Mouse (Mus musculus) ES-E14 (cell line): ENCODE measurements around the gene Gm27027. TPM values are rescaled to one million over a fixed set of nuclear protein-coding genes. Genes with fewer than 3 reads are reported as not detected.

ENCODE experiments used
- DNase-seq: peaks from one replicate; pipeline ENCODE4 v3.0.0-alpha.2; 2013; ENCODE audit warnings: low read depth, low spot score
- H3K27ac ChIP-seq: 2 replicates; pipeline ENCODE4 v1.5.1; 2012; ENCODE audit warnings: low read depth, mild to moderate bottlenecking, low read length, moderate library complexity, mixed read lengths; ENCODE audit not compliant: poor library complexity, insufficient read depth, severe bottlenecking
- H3K36me3 ChIP-seq: 2 replicates; pipeline ENCODE4 v1.6.1; 2012; ENCODE audit warnings: mild to moderate bottlenecking, low read length, moderate library complexity, mixed read lengths; ENCODE audit not compliant: control insufficient read depth, poor library complexity, insufficient read depth, severe bottlenecking
- H3K4me1 ChIP-seq, 2 experiments: fragments of 150-350 bp in 1 of 2; sonication (generic) in 1 of 2; 2 replicates each; pipeline ENCODE4 v1.6.1; 2012; ENCODE audit warnings: low read length in 2 of 2, mild to moderate bottlenecking in 1 of 2, mixed read lengths in 1 of 2; ENCODE audit not compliant: control insufficient read depth in 2 of 2, insufficient read depth in 2 of 2, poor library complexity in 1 of 2
- H3K4me3 ChIP-seq, 2 experiments: fragments of 150-350 bp in 1 of 2; sonication (generic) in 1 of 2; 2 replicates each; pipeline ENCODE4 v1.5.1; 2012; ENCODE audit warnings: low read length in 2 of 2, low read depth in 1 of 2, mild to moderate bottlenecking in 1 of 2, mixed read lengths in 1 of 2; ENCODE audit not compliant: insufficient read depth in 1 of 2, poor library complexity in 1 of 2, severe bottlenecking in 1 of 2
- H3K9ac ChIP-seq: 2 replicates; pipeline ENCODE4 v1.6.1; 2012; ENCODE audit warnings: low read depth, mild to moderate bottlenecking, low read length, mixed read lengths; ENCODE audit not compliant: poor library complexity, insufficient read depth, severe bottlenecking
- H3K9me3 ChIP-seq: fragments of 150-350 bp; sonication (generic); 2 replicates; pipeline ENCODE4 v1.6.1; 2012; ENCODE audit warnings: low read depth, mild to moderate bottlenecking, low read length; ENCODE audit not compliant: control insufficient read depth, insufficient read depth
- CHD2 ChIP-seq: IDR thresholded peaks from 2 replicates; pipeline ENCODE4 v1.6.1; 2014; ENCODE audit warnings: mild to moderate bottlenecking, low read depth, low read length, inconsistent platforms
- HCFC1 ChIP-seq: IDR thresholded peaks from 2 replicates; pipeline ENCODE4 v1.6.1; 2012; ENCODE audit warnings: low read length, inconsistent platforms, borderline replicate concordance; ENCODE audit not compliant: insufficient read depth
- MAFK ChIP-seq: IDR thresholded peaks from 2 replicates; pipeline ENCODE4 v1.6.1; 2014; ENCODE audit warnings: mild to moderate bottlenecking, low read depth, low read length, inconsistent platforms; ENCODE audit not compliant: insufficient read depth
- ZC3H11A ChIP-seq: IDR thresholded peaks from 2 replicates; pipeline ENCODE4 v1.6.1; 2012; ENCODE audit warnings: low read depth, mild to moderate bottlenecking, inconsistent platforms, low read length, borderline replicate concordance
- ZNF384 ChIP-seq: IDR thresholded peaks from 2 replicates; pipeline ENCODE4 v1.6.1; 2012; ENCODE audit warnings: low read depth, low read length, inconsistent platforms
- in situ Hi-C, 2 experiments: fragments of 600-800 bp; cut with MboI; formaldehyde crosslinking; loops; one replicate each; pipeline ENCODE4 v1.15.1; 2025; ENCODE audit warnings: low sequenced_read_pairs in 2 of 2, inconsistent platforms in 1 of 2; ENCODE audit not compliant: unreplicated experiment in 2 of 2
- total RNA-seq: library from RNA; depleted of rRNA; stranded (reverse); fragments of 300-350 nt; gene quantifications from 2 replicates; pipeline ENCODE4 v1.2.3, GENCODE M21; 2012

The Gm27027 gene
- total RNA-seq, 1 experiment: not detected

- in situ Hi-C loops: no loop called here
- no peaks in the 10 kb centered on the region for H3K36me3 ChIP-seq
- peaks cover 0 to 3% of the 10 kb centered on the region in 2 experiments; a peak in 1 of 4 replicates for H3K4me1 ChIP-seq
- TF ChIP-seq ZC3H11A (no peak), ZNF384 (no peak), CHD2 (no peak), MAFK (no peak), HCFC1 (no peak)
- no peak overlapping the region for H3K4me3 ChIP-seq
- DNase-seq: no peak
- no peaks in the 10 kb centered on the region for H3K9me3 ChIP-seq
- no peak overlapping the region for H3K9ac ChIP-seq
- H3K27ac ChIP-seq: no peak overlapping the region
Measured at GRCm38 (mm10) chr2:93963802-93964201, 32.4 kb downstream of the Gm27027 start.

DNA sequence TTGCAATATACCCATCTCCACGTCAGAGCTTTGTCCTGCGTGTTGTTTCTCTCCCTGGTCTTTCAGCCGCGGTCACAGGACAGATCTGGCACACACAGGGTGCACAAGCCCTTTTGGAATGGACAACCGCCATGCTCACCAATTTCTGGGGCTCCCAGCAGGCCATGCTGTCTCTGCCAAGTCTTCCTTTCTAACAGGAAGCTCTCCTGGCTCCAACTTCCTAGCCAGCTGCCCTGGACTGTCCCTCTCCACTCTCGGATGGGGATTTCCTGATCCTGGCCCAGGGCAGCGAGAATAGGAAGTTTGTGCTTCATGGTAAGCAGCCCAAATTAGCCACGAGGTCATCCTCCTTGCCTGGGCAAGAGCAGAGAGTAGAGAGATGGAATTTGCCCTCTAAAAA lies 34.4 kb downstream of the Gm27027 start:
- DNase-seq: no peak
- no peak overlapping the region for H3K9ac ChIP-seq
- H3K4me3 ChIP-seq: no peak overlapping the region
- H3K36me3 ChIP-seq: no peaks in the 10 kb centered on the region
- in situ Hi-C loops: no loop called here
- H3K9me3 ChIP-seq: no peaks in the 10 kb centered on the region
- H3K27ac ChIP-seq: no peak overlapping the region
- TF ChIP-seq ZC3H11A (no peak), CHD2 (no peak), MAFK (no peak), HCFC1 (no peak), ZNF384 (no peak)
- H3K4me1 ChIP-seq: peaks cover 0 to 3% of the 10 kb centered on the region in 2 experiments; a peak in 1 of 4 replicates

DNA sequence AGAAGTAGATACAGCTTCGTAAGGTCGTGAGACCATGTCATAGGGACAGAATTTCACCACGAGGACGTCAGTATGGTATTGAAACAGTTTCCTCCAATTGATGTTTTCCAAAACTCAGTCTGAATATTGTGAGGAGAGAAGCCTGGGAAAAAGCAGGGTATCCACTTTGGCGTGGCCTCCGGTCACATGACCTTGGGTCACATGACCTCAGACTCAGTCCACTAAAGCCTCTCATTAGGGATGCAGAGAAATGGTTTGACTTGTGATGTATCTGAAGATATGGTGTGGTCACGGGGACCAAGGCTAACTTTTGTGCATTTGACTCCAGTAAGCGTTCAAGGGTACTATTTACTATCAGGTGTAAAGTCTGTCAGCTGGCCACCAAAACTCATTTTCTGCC lies 36.8 kb downstream of the Gm27027 start:
- Histone ChIP-seq H3K9ac (no peak overlapping the region), H3K36me3 (no peaks in the 10 kb centered on the region), H3K9me3 (no peaks in the 10 kb centered on the region), H3K4me1 (peaks cover 0 to 4% of the 10 kb centered on the region in 2 experiments; a peak in 2 of 4 replicates), H3K4me3 (no peak overlapping the region), H3K27ac (no peak overlapping the region)
- DNase-seq: no peak
- in situ Hi-C loops: no loop called here
- no peak for TF ChIP-seq ZC3H11A
- no peak for TF ChIP-seq MAFK
- no peak for TF ChIP-seq ZNF384
- no peak for TF ChIP-seq CHD2
- no peak for TF ChIP-seq HCFC1

GRCm38 (mm10) chr2:93958216-93958615 lies 37.9 kb downstream of the Gm27027 start:
- Histone ChIP-seq H3K4me3 (no peak overlapping the region), H3K4me1 (peaks cover 0 to 4% of the 10 kb centered on the region in 2 experiments; a peak in 2 of 4 replicates), H3K27ac (no peak overlapping the region), H3K9me3 (no peaks in the 10 kb centered on the region), H3K9ac (no peak overlapping the region), H3K36me3 (no peaks in the 10 kb centered on the region)
- no peak for DNase-seq
- TF ChIP-seq ZNF384 (no peak), MAFK (no peak), ZC3H11A (no peak), HCFC1 (no peak), CHD2 (no peak)
- in situ Hi-C loops: no loop called here

DNA sequence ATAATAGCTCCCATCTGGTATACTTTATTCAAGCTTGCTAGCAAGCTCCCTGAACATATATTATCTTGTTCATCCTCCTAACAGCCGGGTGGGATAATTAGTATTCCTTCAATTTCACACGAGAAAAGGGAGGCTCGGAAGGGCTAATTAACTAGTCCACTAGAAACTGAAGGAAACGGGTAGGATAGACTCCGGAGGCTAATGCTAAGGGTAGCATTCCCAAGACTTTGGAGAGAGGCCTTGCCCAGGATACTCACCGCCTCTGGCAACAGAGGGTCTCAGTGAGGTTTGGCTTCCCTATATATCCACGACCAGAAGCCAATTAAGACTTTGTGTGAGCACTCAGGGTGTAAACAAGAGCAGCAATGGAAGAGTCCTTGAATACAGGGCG lies 38.4 kb downstream of the Gm27027 start:
- Histone ChIP-seq H3K27ac (no peak overlapping the region), H3K4me1 (peaks cover 0 to 4% of the 10 kb centered on the region in 2 experiments; a peak in 2 of 4 replicates), H3K9ac (no peak overlapping the region), H3K36me3 (no peaks in the 10 kb centered on the region), H3K4me3 (no peak overlapping the region), H3K9me3 (no peaks in the 10 kb centered on the region)
- in situ Hi-C loops: no loop called here
- TF ChIP-seq MAFK (no peak), ZNF384 (no peak), HCFC1 (no peak), ZC3H11A (no peak), CHD2 (no peak)
- DNase-seq: no peak
